Mouse (Mus musculus) thymus, adult 2 months (tissue): Measurements from ENCODE around the gene Gcm1.

Experiments
- CTCF ChIP-seq: fragments of 200-500 bp; IDR thresholded peaks from 2 replicates; pipeline ENCODE4 v1.5.1; 2012; ENCODE audit warnings: mild to moderate bottlenecking, control low read depth, low read length, moderate library complexity, borderline replicate concordance; ENCODE audit not compliant: control insufficient read depth, poor library complexity, insufficient read depth; ENCODE audit errors: extremely low read depth
- POLR2A ChIP-seq: fragments of 200-500 bp; IDR thresholded peaks from 2 replicates; pipeline ENCODE4 v1.6.1; 2012; ENCODE audit warnings: mild to moderate bottlenecking, low read length, control low read depth, moderate library complexity; ENCODE audit not compliant: control insufficient read depth, poor library complexity, insufficient read depth; ENCODE audit errors: extremely low read depth

- TF ChIP-seq CTCF (no peak), POLR2A (no peak)
These were observed 59.7 kb downstream of the Gcm1 start for GRCm38 (mm10) chr9:78111456-78111855.
